Mouse (Mus musculus) cortical plate, adult 2 months (tissue): ENCODE measurements around the gene Akt1.

Experiments used
- CTCF ChIP-seq: fragments of 200-500 bp; IDR thresholded peaks from 2 replicates; pipeline ENCODE4 v1.5.1; 2011; ENCODE audit warnings: mild to moderate bottlenecking, control low read depth, low read length; ENCODE audit not compliant: insufficient read depth; ENCODE audit errors: extremely low read depth
- POLR2A ChIP-seq: fragments of 200-500 bp; IDR thresholded peaks from 2 replicates; pipeline ENCODE4 v1.6.1; 2011; ENCODE audit warnings: mild to moderate bottlenecking, low read length, control low read depth; ENCODE audit not compliant: insufficient read depth; ENCODE audit errors: extremely low read depth

- TF ChIP-seq CTCF (no peak), POLR2A (no peak)
Observed at GRCm38 (mm10) chr12:112632907-112633306, 41.8 kb downstream of the Akt1 start.
